Mouse (Mus musculus): ENCODE results near the gene Slc35e2.
"Not testable (repeated sequence)": the region's sequence is repeated elsewhere in the genome, so short reads cannot be mapped to it uniquely, and the experiment has no call there.

The Slc35e2 gene

GRCm38 (mm10) chr4:155601091-155601996 is at the start of gene Slc35e2:
TSS of gene Slc35e2 (plus strand) at chr4:155601416.
- peak; percentile 95 for DNase-seq (ENCODE audit: low read depth, low spot score)

GRCm38 (mm10) chr4:155552917-155553532 is 48.2 kb upstream of the Slc35e2 start:
- DNase-seq (ENCODE audit: low read depth, low spot score) = no peak

GRCm38 (mm10) chr4:155554880-155555279 is 46.3 kb upstream of the Slc35e2 start:
- no peak for DNase-seq (ENCODE audit: low read depth, low spot score)

GRCm38 (mm10) chr4:155555464-155555863 is 45.8 kb upstream of the Slc35e2 start:
- DNase-seq (ENCODE audit: low read depth, low spot score) = no peak

- peak; percentile 27 for DNase-seq (ENCODE audit: low read depth, low spot score)
These were observed 41.8 kb upstream of the Slc35e2 start for GRCm38 (mm10) chr4:155559454-155559853.

- DNase-seq (ENCODE audit: low read depth, low spot score) = no peak
These were observed 40.3 kb upstream of the Slc35e2 start for GRCm38 (mm10) chr4:155560932-155561331.

- peak; percentile 27 for DNase-seq (ENCODE audit: low read depth, low spot score)
These were observed 39.4 kb upstream of the Slc35e2 start, which contains the start of gene Nadk for GRCm38 (mm10) chr4:155561661-155562442. TSS of gene Nadk (plus strand) at chr4:155562378.

GRCm38 (mm10) chr4:155562725-155563399 is 38.4 kb upstream of the Slc35e2 start:
- no peak for DNase-seq (ENCODE audit: low read depth, low spot score)

- peak; percentile 98 for DNase-seq (ENCODE audit: low read depth, low spot score)
These were observed 37.6 kb upstream of the Slc35e2 start for GRCm38 (mm10) chr4:155563400-155564231.

GRCm38 (mm10) chr4:155564315-155565069 is 36.7 kb upstream of the Slc35e2 start:
- no peak for DNase-seq (ENCODE audit: low read depth, low spot score)

- no peak for DNase-seq (ENCODE audit: low read depth, low spot score)
These were observed 34.7 kb upstream of the Slc35e2 start for GRCm38 (mm10) chr4:155566555-155566954.

- peak; percentile 76 for DNase-seq (ENCODE audit: low read depth, low spot score)
These were observed 33.0 kb upstream of the Slc35e2 start for GRCm38 (mm10) chr4:155568170-155568569.

- DNase-seq (ENCODE audit: low read depth, low spot score) = no peak
These were observed 32.4 kb upstream of the Slc35e2 start for GRCm38 (mm10) chr4:155568632-155569370.

- DNase-seq (ENCODE audit: low read depth, low spot score) = no peak
These were observed 31.4 kb upstream of the Slc35e2 start for GRCm38 (mm10) chr4:155569818-155570217.

- DNase-seq (ENCODE audit: low read depth, low spot score) = not testable (repeated sequence)
These were observed 30.9 kb upstream of the Slc35e2 start for GRCm38 (mm10) chr4:155570315-155570714.

GRCm38 (mm10) chr4:155571442-155571841 is 29.8 kb upstream of the Slc35e2 start:
- DNase-seq (ENCODE audit: low read depth, low spot score) = peak; percentile 52

GRCm38 (mm10) chr4:155573155-155573554 is 28.1 kb upstream of the Slc35e2 start:
- DNase-seq (ENCODE audit: low read depth, low spot score) = no peak

GRCm38 (mm10) chr4:155573876-155574275 is 27.3 kb upstream of the Slc35e2 start:
- DNase-seq (ENCODE audit: low read depth, low spot score) = no peak

- peak; percentile 42 for DNase-seq (ENCODE audit: low read depth, low spot score)
These were observed 26.3 kb upstream of the Slc35e2 start for GRCm38 (mm10) chr4:155574931-155575330.
